Mouse (Mus musculus) midbrain, embryonic 10.5 days (tissue): ENCODE results near the gene St6galnac5. TPM values are rescaled to one million over a fixed set of nuclear protein-coding genes. Genes with fewer than 3 reads are reported as not detected.
"Not testable (repeated sequence)": the region's sequence is repeated elsewhere in the genome, so short reads cannot be mapped to it uniquely, and the experiment has no call there.

ENCODE experiments used
- DNase-seq: peaks from one replicate; pipeline ENCODE4 v3.0.0-alpha.2; 2017; ENCODE audit warnings: low spot score
- H3K27ac ChIP-seq: fragments of 300-500 bp; sonication (generic); replicated peaks from 2 replicates; pipeline ENCODE4 v1.5.1; 2016; ENCODE audit warnings: mild to moderate bottlenecking
- H3K27me3 ChIP-seq: fragments of 300-500 bp; sonication (generic); 2 replicates; pipeline ENCODE4 v1.6.1; 2016; ENCODE audit warnings: low read depth, mild to moderate bottlenecking; ENCODE audit not compliant: poor library complexity, severe bottlenecking
- H3K36me3 ChIP-seq: fragments of 300-500 bp; sonication (generic); 2 replicates; pipeline ENCODE4 v1.6.1; 2016; ENCODE audit warnings: mild to moderate bottlenecking, moderate library complexity
- H3K4me1 ChIP-seq: fragments of 300-500 bp; sonication (generic); 2 replicates; pipeline ENCODE4 v1.6.1; 2016
- H3K4me3 ChIP-seq: fragments of 300-500 bp; sonication (generic); 2 replicates; pipeline ENCODE4 v1.5.1; 2016; ENCODE audit warnings: mild to moderate bottlenecking, moderate library complexity
- H3K9me3 ChIP-seq: fragments of 300-500 bp; sonication (generic); replicated peaks from 2 replicates; pipeline ENCODE4 v1.6.1; 2016; ENCODE audit warnings: mild to moderate bottlenecking
- WGBS: fragments of 180-500 bp; shearing (Covaris S2); methylation state at CpG from one replicate; pipeline ENCODE4 v1.1.7; 2016; 5-methylcytosine and 5-hydroxymethylcytosine counted together
- polyA plus RNA-seq: library from polyadenylated mRNA; unstranded; fragments of >200 nt; fragmentation: Nextera tagmentation; extraction: Ambion mirVana; gene quantifications from 2 replicates; pipeline ENCODE4 v1.2.1, GENCODE M21; 2016

Gene St6galnac5
- polyA plus RNA-seq, 1 experiment from 2014 or later, result 1.5 TPM

GRCm38 (mm10) chr3:152784353-152784752, 197.7 kb downstream of the St6galnac5 start:
- peaks cover 13% of the 10 kb centered on the region for H3K36me3 ChIP-seq
- not testable (repeated sequence) for H3K27me3 ChIP-seq, H3K4me3 ChIP-seq, H3K4me1 ChIP-seq, H3K27ac ChIP-seq, DNase-seq, H3K9me3 ChIP-seq
- WGBS, result 94% methylated on average over 10 of the region's 13 CpGs

- Histone ChIP-seq H3K36me3 (peaks cover 13% of the 10 kb centered on the region), H3K27ac (no peak overlapping the region), H3K9me3 (no peaks in the 10 kb centered on the region), H3K4me1 (no peaks in the 10 kb centered on the region), H3K4me3 (no peak overlapping the region), H3K27me3 (no peaks in the 10 kb centered on the region)
- DNase-seq, result peak; percentile 65
- WGBS, result 32% methylated on average over 7 of the region's 7 CpGs
Observed at GRCm38 (mm10) chr3:152783792-152784191, 198.3 kb downstream of the St6galnac5 start.

GRCm38 (mm10) chr3:152779819-152780218, 202.2 kb downstream of the St6galnac5 start:
- Histone ChIP-seq H3K4me1 (no peaks in the 10 kb centered on the region), H3K36me3 (no peaks in the 10 kb centered on the region), H3K27me3 (no peaks in the 10 kb centered on the region), H3K27ac (no peak overlapping the region), H3K4me3 (no peak overlapping the region), H3K9me3 (no peaks in the 10 kb centered on the region)
- WGBS, result 95% methylated on average over 4 of the region's 4 CpGs
- DNase-seq, result no peak

GRCm38 (mm10) chr3:152776872-152777540, 205.0 kb downstream of the St6galnac5 start:
- 90% methylated on average over 16 of the region's 16 CpGs for WGBS
- no peak overlapping the region for H3K27ac ChIP-seq

GRCm38 (mm10) chr3:152776363-152776762, 205.7 kb downstream of the St6galnac5 start:
- no peak overlapping the region for H3K4me3 ChIP-seq
- no peaks in the 10 kb centered on the region for H3K4me1 ChIP-seq
- no peaks in the 10 kb centered on the region for H3K27me3 ChIP-seq
- H3K36me3 ChIP-seq, result no peaks in the 10 kb centered on the region
- 86% methylated on average over 6 of the region's 6 CpGs for WGBS
- no peaks in the 10 kb centered on the region for H3K9me3 ChIP-seq
- no peak for DNase-seq
- H3K27ac ChIP-seq, result no peak overlapping the region

More at GRCm38 (mm10) chr3:152776872-152777540, 205.0 kb downstream of the St6galnac5 start:
- no peaks in the 10 kb centered on the region for H3K36me3 ChIP-seq
- no peaks in the 10 kb centered on the region for H3K27me3 ChIP-seq
- H3K4me3 ChIP-seq, result no peak overlapping the region
- no peak for DNase-seq
- no peaks in the 10 kb centered on the region for H3K4me1 ChIP-seq
- no peaks in the 10 kb centered on the region for H3K9me3 ChIP-seq

GRCm38 (mm10) chr3:152770056-152770455, 212.0 kb downstream of the St6galnac5 start:
- H3K4me1 ChIP-seq, result peaks cover 2% of the 10 kb centered on the region
- no peaks in the 10 kb centered on the region for H3K9me3 ChIP-seq
- no peak overlapping the region for H3K27ac ChIP-seq
- 90% methylated on average over 6 of the region's 6 CpGs for WGBS
- H3K27me3 ChIP-seq, result no peaks in the 10 kb centered on the region
- DNase-seq, result no peak
- H3K36me3 ChIP-seq, result peaks cover 18% of the 10 kb centered on the region
- H3K4me3 ChIP-seq, result no peak overlapping the region

- Histone ChIP-seq H3K4me1 (peaks cover 21% of the 10 kb centered on the region), H3K27ac (no peak overlapping the region), H3K9me3 (no peaks in the 10 kb centered on the region), H3K27me3 (no peaks in the 10 kb centered on the region), H3K4me3 (no peak overlapping the region), H3K36me3 (peaks cover 18% of the 10 kb centered on the region)
- 82% methylated on average over 11 of the region's 11 CpGs for WGBS
- no peak for DNase-seq
Observed at GRCm38 (mm10) chr3:152767485-152767884, 214.6 kb downstream of the St6galnac5 start.
